Mouse (Mus musculus): ENCODE data around the gene Ric8b.

DNA sequence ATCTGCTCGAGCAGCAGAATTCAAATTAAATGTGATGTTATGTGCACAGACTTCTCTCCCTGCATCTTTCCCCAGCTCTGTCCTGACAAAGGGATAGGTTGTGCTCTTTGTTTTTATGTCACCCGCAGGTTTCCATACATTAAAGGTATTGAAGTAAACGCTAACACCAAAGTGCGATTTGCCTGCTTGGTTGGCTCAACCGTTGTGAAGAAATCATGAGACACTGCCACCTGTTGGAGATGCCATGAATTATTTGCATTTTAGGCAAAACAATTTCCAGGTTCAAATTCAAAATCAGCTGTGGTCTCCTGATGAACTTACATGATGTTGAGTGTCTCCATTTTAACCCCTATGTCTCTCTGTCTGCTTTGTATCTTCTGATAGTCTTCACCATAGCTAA, 129.2 kb downstream of the Ric8b start:
- TF ChIP-seq CTCF (IDR thresholded peaks at IDR 0.05; ENCODE audit: borderline replicate concordance, extremely low read depth, insufficient read depth, insufficient read length) (peak; percentile 65; the same call in 1 of the 2 replicates), POLR2A (IDR thresholded peaks at IDR 0.05; ENCODE audit: borderline replicate concordance, extremely low read depth, insufficient read depth, insufficient read length, poor library complexity, severe bottlenecking) (no peak)

All from brain, embryonic 14.5 days (tissue).